Mouse (Mus musculus) MN1 (cell line): ENCODE data around the gene Car5a.

Experiments
- DNase-seq: peaks from one replicate; pipeline ENCODE4 v3.0.0-alpha.2; 2016; ENCODE audit warnings: low spot score

Car5a gene

GRCm38 (mm10) chr8:121955825-121956500 is 11.3 kb upstream of the Car5a start:
- DNase-seq, result peak; percentile 75

- DNase-seq, result no peak
Observed at GRCm38 (mm10) chr8:121954981-121955555, 10.4 kb upstream of the Car5a start.

DNA sequence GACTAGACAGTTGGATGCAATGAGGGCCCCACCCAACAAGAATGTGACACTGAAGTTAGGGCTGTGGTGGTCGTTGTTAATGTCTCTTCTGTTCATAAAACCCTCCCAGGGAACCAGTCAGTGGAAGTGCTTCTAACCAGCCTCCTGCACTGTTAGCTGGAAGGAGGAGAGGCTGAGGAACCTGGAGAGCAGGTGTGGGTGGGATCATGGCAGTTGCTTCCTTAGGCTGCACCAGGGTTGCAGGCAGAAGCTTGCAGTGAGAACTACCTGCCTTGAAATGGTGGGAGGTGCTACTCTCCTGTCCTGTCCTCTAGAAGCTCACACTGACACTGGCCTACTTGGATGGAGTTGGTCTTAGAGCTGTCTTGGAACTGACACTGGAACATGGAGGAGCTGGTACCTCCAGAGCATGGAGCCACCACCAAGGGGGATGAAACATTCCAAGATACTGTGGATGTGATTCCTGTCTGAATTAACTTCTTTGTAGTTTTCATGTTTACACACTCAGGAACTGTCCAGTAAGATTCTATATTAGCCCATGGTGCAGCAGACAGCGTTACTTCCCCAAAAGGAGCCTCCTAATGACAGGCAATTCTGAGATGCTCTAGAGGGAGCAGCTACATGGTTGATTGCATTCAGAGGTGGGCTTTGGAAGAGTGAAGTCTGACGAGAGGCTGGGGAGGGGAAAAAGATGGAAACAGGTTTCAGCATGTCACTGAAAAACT is 9.3 kb upstream of the Car5a start:
- no peak for DNase-seq

DNA sequence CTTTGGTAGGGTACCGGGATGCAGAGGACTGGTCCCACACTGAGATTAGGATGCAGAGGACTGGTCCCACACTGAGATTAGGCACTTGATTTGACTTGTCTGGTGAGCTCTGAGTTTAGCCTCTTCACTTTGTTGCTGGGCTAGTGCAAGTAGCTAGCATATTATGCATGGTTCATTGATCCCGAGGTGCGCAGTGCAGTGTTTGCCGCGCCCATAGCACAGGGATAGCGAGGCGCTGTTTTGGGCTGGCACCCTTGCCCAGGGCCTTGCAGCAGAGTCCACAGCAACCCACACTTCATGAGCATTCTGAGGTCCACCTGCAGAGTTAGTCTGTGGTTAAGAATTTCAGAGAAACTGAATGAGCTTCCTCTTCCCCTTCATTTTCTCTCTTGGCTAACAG is 8.1 kb upstream of the Car5a start:
- no peak for DNase-seq

GRCm38 (mm10) chr8:121952122-121952521 is 7.4 kb upstream of the Car5a start:
- no peak for DNase-seq

GRCm38 (mm10) chr8:121951656-121952009 is 6.9 kb upstream of the Car5a start:
- peak; percentile 46 for DNase-seq

- DNase-seq, result peak; percentile 81
Observed at GRCm38 (mm10) chr8:121950749-121951655, 6.3 kb upstream of the Car5a start.

DNA sequence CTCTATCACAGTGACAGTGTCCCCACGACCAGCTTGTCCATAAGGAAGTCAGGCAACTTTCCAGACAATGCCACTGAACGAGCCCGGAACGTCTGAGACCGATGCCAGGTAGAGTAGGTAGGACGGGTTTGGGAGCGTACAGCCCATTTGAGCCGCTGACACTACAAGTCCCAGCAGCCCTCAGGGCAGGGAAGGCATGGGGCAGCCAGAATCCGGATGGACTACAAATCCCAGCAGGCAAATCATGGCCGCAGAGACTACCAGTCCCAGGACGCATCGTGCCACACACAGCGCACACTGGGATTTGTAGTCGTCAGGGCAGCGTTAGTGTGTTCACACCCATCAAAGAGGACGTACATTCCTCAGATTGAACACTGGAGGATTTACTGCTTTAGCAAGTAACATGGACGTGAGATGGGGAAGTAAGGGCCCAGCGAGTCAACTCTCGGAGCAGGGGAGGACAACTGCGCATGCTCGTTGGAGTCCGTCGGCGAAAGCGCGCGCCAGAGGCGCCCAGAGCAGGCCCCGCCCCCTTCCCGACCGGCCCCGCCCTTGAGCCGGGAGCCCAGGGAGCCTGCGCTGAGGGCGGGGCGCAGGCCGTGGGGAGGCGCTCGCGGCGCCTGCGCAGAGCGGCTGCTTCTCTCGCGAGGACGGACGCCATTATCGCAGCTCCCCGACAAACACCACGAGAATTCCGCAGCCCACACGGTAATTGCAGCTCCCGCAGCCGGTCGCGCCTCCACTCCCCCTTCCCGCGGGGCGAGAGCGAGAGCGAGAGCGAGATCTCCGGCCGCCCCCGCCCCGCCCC is 5.4 kb upstream of the Car5a start:
- peak; percentile 100 for DNase-seq

- DNase-seq, result no peak
Observed at GRCm38 (mm10) chr8:121949222-121949800, 4.6 kb upstream of the Car5a start, which contains the start of gene Banp. Banp (plus strand) TSS chr8:121949750.

DNA sequence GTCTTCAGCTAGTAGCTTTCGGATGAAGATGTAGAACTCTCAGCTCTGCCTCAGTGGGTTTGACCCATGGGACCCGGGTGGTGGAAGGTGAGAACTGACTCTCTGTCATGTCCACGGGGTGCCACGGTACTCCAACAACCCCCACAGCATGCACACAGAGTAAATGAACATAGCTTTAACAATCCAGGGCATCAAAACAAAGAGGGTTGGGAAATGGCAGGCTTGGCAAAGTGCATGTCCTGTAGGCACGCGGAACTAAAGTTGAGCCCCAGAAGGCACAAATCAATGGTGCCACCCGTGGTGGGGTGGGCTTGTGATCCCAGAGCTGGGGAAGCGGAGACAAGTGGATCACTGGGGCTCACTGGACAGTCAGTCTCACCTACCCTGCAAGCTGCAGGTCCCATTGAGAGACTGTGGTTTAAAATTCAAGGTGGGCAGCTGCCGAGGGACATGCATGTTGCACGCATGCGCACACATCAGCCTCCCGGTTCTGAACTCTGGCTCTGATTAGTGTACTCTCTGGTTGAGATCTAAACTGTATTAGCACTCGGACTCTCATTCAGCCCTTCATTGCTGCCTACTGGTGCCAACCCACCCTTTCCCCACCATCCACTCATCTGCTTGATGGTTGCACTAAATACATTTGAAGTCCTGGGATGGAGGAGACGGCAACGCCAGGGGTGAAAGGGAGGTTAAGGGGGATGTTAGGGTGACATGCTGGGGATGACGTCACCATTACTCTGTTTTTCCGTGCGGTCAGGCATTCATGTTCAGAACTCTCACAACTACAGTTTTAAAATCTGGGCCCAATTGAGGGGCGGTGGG is 3.8 kb upstream of the Car5a start:
- DNase-seq, result peak; percentile 77

- DNase-seq, result peak; percentile 94
Observed at GRCm38 (mm10) chr8:121947753-121948141, 3.0 kb upstream of the Car5a start.

GRCm38 (mm10) chr8:121947047-121947752 is 2.5 kb upstream of the Car5a start:
- DNase-seq, result no peak

DNA sequence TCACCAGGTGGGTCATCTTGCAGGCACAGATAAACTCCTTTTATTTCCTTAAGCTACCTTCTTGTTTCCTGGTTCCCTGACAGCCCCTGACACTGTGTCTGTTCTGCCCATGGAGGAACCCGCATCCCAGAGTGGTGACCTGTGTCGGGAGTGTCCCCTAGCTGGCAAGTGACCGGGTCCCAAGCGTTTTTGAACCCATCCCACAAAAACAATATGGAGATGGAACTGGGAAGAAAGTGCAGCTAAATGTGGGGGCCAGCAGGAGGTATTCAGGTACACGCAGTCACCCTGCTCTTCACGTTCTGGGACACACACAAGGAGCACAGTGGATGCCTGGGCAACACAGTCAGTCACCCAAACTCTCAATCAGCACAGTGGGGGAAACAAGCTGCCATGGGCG is 1.6 kb upstream of the Car5a start:
- DNase-seq, result no peak

DNA sequence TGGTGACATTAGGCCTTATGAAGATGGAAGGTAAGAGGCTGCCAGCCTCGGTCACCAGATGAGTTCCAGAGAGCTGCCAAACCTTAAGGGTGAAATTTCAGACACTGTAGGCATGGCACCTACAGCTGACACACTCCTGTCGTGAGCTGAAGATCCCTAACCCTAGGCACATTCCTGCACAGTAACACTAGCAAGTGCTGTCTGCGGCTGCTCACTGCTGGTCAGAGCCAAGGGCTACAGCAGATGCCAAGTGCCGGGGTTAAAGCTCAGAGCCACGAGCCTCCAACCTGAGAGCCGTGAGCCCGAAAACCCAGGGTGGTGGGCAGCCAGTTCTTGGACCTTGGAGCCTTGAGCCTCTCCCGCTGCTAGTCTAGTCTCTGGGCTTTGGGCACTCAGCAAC is 988 bp downstream of the Car5a start:
- no peak for DNase-seq

DNA sequence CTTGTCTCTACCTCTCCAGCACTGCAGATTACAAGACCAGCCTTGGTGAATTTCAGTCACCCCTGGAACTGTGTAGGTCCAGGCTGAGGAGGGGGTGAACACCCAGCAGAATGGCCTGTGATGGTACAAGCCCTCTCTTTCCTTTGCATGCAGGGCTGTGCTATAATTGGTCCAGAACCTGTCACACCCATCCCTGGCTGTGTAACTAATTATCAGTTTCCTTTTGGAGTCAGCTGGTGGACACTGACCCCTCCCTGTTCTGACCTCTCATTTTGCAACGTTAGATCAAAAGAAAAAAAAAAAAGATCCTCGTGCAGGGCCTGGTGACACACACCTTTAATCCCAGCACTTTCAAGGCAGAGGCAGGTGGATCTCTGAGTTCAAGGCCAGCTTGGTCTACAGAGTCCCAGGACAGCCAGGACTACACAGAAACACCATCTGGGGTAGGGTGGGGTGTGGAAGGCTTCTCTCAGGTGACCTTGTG is 1.6 kb downstream of the Car5a start:
- no peak for DNase-seq

DNA sequence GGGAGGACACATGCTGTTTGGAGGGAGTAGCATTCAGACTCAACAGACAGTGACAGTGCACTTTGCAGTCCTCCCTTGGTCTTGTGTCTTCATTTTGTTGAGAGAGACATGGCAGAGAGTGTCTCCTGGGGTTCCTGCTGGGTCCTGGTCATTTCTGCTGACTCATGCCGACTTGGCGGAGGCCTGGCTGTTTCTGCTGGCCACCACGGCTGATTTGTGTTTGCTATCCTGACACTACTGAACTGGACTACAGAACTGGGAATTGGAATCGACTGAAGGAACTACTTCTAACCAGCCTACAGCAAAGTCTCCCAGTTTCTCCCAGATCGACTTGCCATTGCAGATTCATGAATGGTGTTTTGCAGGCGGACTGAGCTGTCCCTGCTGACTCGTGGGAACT is 6.0 kb downstream of the Car5a start:
- DNase-seq, result no peak

- DNase-seq, result no peak
Observed at GRCm38 (mm10) chr8:121936391-121936790, 8.3 kb downstream of the Car5a start.

DNA sequence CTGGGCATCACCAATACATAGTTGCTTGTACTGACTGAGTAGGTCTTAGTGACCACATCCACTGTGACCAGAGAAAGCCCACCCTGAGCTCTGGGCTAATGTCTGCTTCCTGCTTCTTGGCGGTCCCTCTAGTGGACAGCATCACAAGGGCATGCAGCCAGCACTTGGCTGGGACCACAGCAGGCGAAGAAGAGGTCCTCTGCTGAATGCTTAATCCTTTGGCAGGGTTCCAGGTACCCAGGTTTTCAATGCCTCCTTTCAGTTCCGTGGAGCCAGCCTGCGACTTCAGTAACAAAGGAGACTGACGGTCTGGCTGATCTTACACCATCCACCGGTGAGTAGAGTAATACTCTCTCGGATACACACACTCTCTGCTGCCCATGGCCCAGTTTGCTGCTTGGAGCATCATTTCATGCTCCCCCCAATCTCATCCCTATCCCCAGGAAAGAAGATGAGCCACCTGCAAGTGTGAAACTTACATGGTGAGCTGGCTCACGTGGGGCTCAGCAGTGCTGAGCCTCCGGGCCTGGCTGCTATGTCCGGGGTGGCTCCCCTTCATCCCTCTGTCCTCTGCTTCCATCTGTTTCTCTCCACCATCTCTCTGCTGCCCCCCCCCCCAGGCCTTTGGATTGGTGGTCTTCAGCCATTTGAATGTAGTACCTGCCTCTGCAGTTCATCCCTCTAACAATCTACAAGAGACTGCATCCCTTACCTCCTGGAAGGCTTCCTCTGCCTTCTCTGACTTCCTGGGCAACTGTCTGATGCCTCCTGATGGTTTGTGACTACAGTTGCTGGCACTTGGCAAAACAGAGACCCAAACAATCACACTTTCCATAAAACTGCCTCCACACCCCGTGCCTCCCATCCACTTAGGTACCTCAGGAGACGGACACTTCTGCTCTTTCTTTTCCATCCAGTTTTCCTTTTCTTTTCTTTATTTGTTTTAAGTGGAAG is 9.1 kb downstream of the Car5a start:
- peak; percentile 93 for DNase-seq
